9 mouse cellular contexts compared by ENCODE assay signal in the genomic region with DNA sequence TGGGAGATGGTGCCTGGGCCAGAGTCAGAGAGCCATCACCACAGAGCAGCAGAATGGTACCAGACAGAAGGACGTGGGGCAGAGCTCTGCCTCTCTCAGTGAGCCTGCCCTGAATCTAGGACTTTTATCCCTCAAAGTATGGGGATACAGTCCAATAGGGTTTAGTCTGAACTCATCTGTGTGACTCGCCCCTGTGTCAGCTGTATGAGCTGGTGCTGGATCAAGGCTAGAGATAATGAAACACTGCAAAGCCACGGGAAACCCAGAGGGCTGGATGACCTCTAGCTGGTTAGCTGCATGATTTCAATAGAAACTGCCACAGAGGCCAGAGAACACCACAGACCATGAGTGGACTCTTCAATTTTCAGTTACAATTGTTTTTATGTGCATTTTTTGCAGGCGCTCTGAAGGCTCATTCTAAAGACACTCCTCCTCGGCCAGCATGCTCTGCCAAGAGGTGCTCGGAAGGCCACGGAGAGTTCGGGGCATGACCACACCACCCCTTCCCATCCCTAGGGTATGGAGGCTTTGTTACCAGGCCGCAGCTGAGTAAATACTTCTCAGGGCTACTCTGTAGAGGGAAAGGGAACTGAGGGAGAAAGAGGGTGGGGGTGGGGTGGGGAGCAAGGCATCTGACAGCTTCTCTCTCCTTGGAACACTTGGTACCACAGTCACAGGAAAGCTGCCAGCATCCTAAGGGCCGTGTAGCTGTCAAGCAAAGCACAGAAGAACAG. TPM values are rescaled to one million over a fixed set of nuclear protein-coding genes. Genes with fewer than 3 reads are reported as not detected.
A peak's percentile ranks its signal among the peaks of the same experiment; 100 is the strongest.
DNase-seq lines count a peak whose midpoint lies in the region; ATAC-seq and TF ChIP-seq lines count a peak whose summit lies in the region.
"Had no signal": no experiment of that assay in that cellular context is flagged by ENCODE, and none has a peak within 500 bp of the region (broad histone marks: within the 10 kb centered on the region; RNA-seq: fewer than 3 reads in every experiment).

No protein-coding gene starts in this region.

- peaks cover 22% of the 10 kb centered on the region for H3K4me1 ChIP-seq in hindbrain, embryonic 10.5 days (replicated peaks)
- H3K4me1 ChIP-seq in midbrain, embryonic 14.5 days (ENCODE audit: control insufficient read depth, insufficient read depth, low read length): no peaks in the 10 kb centered on the region

- peaks cover 7% of the 10 kb centered on the region; the same call in 1 of the 2 replicates for H3K36me3 ChIP-seq in hindbrain, embryonic 10.5 days
- H3K36me3 ChIP-seq in midbrain, embryonic 14.5 days (ENCODE audit: control insufficient read depth, insufficient read depth, low read length): no peaks in the 10 kb centered on the region

- H3K4me3 ChIP-seq in hindbrain, embryonic 10.5 days: no peak overlapping the region
- H3K4me3 ChIP-seq in midbrain, embryonic 14.5 days (replicated peaks; ENCODE audit: low read depth, low read length): no peak overlapping the region

- TF ChIP-seq CTCF in Patski (IDR thresholded peaks at IDR 0.05): no peak

- in situ Hi-C loops in Patski (cut with MboI; ENCODE audit: low pct_unique_long_range_greater_than_20kb): no loop called here

- H3K27me3 ChIP-seq in Patski: no peaks in the 10 kb centered on the region
- H3K27me3 ChIP-seq in hindbrain, embryonic 10.5 days (ENCODE audit: insufficient read depth, poor library complexity, severe bottlenecking): no peaks in the 10 kb centered on the region
- no peaks in the 10 kb centered on the region for H3K27me3 ChIP-seq in midbrain, embryonic 14.5 days (ENCODE audit: control insufficient read depth, insufficient read depth, low read length)

- no peak overlapping the region for H3K4me2 ChIP-seq in midbrain, embryonic 14.5 days (ENCODE audit: low read length)

- DNase-seq in gastrocnemius, adult 18-20 months (ENCODE audit: low spot score): peak; percentile 47
- DNase-seq in gastrocnemius, postnatal 4 days (ENCODE audit: low spot score in 2 of 2): no peak
- no peak for DNase-seq in Patski (ENCODE audit: low read depth, low spot score)
- peak; percentile 53 for DNase-seq in hindbrain, embryonic 10.5 days (ENCODE audit: low spot score)
- peak; percentile 42 for DNase-seq in midbrain, embryonic 14.5 days
- DNase-seq in right cerebral cortex, postnatal 14 days: no peak
- DNase-seq in natural killer cell, adult 2 months (ENCODE audit: low spot score in 2 of 2): no peak

- CTCF ChIA-PET in Patski (lab: Charles Lee): interaction anchor here (1.0 to 2.2 kb wide), 3 partner anchors 13 to 45 kb away, joined by 3 to 7 read pairs (median 4); no protein-coding TSS in a partner anchor

- no peaks in the 10 kb centered on the region for H3K9me3 ChIP-seq in hindbrain, embryonic 10.5 days
- H3K9me3 ChIP-seq in midbrain, embryonic 14.5 days (ENCODE audit: control insufficient read depth, low read length): no peaks in the 10 kb centered on the region

- ATAC-seq in Patski: peak; percentile 54
- ATAC-seq in midbrain, embryonic 14.5 days (ENCODE audit: low FRiP score, low TSS enrichment): no peak
- no peak for ATAC-seq in monocyte, adult 5-6 weeks (replicated peaks; ENCODE audit: insufficient number of reproducible peaks, low FRiP score, low TSS enrichment, poor library complexity, severe bottlenecking)

- H3K27ac ChIP-seq in hindbrain, embryonic 10.5 days: peak overlapping the region; percentile 63
- no peak overlapping the region; the same call in 1 of the 2 replicates for H3K27ac ChIP-seq in midbrain, embryonic 14.5 days (replicated peaks; ENCODE audit: low read depth, low read length)

- WGBS in hindbrain, embryonic 10.5 days: 24% methylated on average over 10 of the region's 10 CpGs
- WGBS in midbrain, embryonic 14.5 days: 33% methylated on average over 10 of the region's 10 CpGs

- H3K9ac ChIP-seq in midbrain, embryonic 14.5 days (replicated peaks; ENCODE audit: low read length): no peak overlapping the region

- POLR2A ChIA-PET in Patski (lab: Charles Lee): no interaction called here

RNA-seq across cellular contexts. Expression of gene Arfgap2, which starts 48.0 kb away (rescaled TPM):
- 100 to 1,000 TPM; 136 to 146 TPM for total RNA-seq in gastrocnemius, adult 18-20 months (2021)
- 10 to 100 TPM; 86.1 to 95.9 TPM for total RNA-seq in gastrocnemius, postnatal 4 days (2021)
- 71.1 TPM for polyA plus RNA-seq in Patski (2021)
- polyA plus RNA-seq in hindbrain, embryonic 10.5 days (2016; fragmentation: Nextera tagmentation; extraction: Ambion mirVana): 93.6 and 94.4 TPM in 2 replicates
- polyA plus RNA-seq in midbrain, embryonic 14.5 days (2014; fragmentation: Nextera tagmentation; extraction: Ambion mirVana): 64.2 and 71.8 TPM in 2 replicates
- total RNA-seq in monocyte, adult 5-6 weeks (2017): 34.0 to 45.8 TPM (median 35.3 TPM) in 3 replicates

RNA-seq across cellular contexts. Expression of gene Pacsin3, which starts 57.0 kb away (rescaled TPM):
- 100 to 1,000 TPM; 311 to 416 TPM for total RNA-seq in gastrocnemius, adult 18-20 months (2021)
- total RNA-seq in gastrocnemius, postnatal 4 days (2021): 100 to 1,000 TPM; 297 to 321 TPM
- polyA plus RNA-seq in Patski (2021): 80.6 TPM
- 30.0 and 38.5 TPM in 2 replicates for polyA plus RNA-seq in hindbrain, embryonic 10.5 days (2016; fragmentation: Nextera tagmentation; extraction: Ambion mirVana)
- polyA plus RNA-seq in midbrain, embryonic 14.5 days (2014; fragmentation: Nextera tagmentation; extraction: Ambion mirVana): 8.2 and 11.4 TPM in 2 replicates
- total RNA-seq in monocyte, adult 5-6 weeks (2017): 0.53 TPM in 1 of 3 replicates, not detected in the others
- total RNA-seq: common myeloid progenitor, adult 5-6 weeks had no signal

Comparison
In these comparisons a context has a peak if more than half of its experiments do, and no peak if none do; other contexts are left out.
1. DNase-seq: peak in gastrocnemius, adult 18-20 months (single experiment), hindbrain, embryonic 10.5 days (single experiment) and midbrain, embryonic 14.5 days (single experiment); none in gastrocnemius, postnatal 4 days (0 of 2), Patski (single experiment), right cerebral cortex, postnatal 14 days (single experiment) and natural killer cell, adult 2 months (0 of 2).
2. RNA of gene Pacsin3, which starts 57.0 kb away (total RNA-seq): 311 to 416 TPM in gastrocnemius, adult 18-20 months and 297 to 321 TPM in gastrocnemius, postnatal 4 days; 0.53 TPM in monocyte, adult 5-6 weeks; every median in the first group is over 100 times any median in the second.